Mouse (Mus musculus) cortical plate, adult 2 months (tissue): Measurements from ENCODE around the gene Nppc.

ENCODE experiments used
- CTCF ChIP-seq: fragments of 200-500 bp; IDR thresholded peaks from 2 replicates; pipeline ENCODE4 v1.5.1; 2011; ENCODE audit warnings: mild to moderate bottlenecking, control low read depth, low read length; ENCODE audit not compliant: insufficient read depth; ENCODE audit errors: extremely low read depth
- POLR2A ChIP-seq: fragments of 200-500 bp; IDR thresholded peaks from 2 replicates; pipeline ENCODE4 v1.6.1; 2011; ENCODE audit warnings: mild to moderate bottlenecking, low read length, control low read depth; ENCODE audit not compliant: insufficient read depth; ENCODE audit errors: extremely low read depth

- TF ChIP-seq CTCF (peak; percentile 44), POLR2A (peak; percentile 92)
Measured at GRCm38 (mm10) chr1:86670279-86671038, at the start of gene Nppc.
